Mouse (Mus musculus) hematopoietic stem cell, adult 5-6 weeks (primary cell): Measurements from ENCODE around the gene Map10. TPM values are rescaled to one million over a fixed set of nuclear protein-coding genes. Genes with fewer than 3 reads are reported as not detected.

Experiments
- ATAC-seq, 2 experiments: fragments of 125-278 bp in 1 of 2; replicated peaks in 1 of 2; 2 replicates each; pipeline ENCODE4 v1.8.0; 2016 to 2017; ENCODE audit warnings: inconsistent platforms in 2 of 2, mild to moderate bottlenecking in 2 of 2, moderate number of reproducible peaks in 2 of 2, low read depth in 1 of 2, moderate TSS enrichment in 1 of 2; ENCODE audit not compliant: low FRiP score in 2 of 2, poor library complexity in 2 of 2, severe bottlenecking in 2 of 2, insufficient read depth in 1 of 2, low TSS enrichment in 1 of 2
- total RNA-seq: library from RNA; stranded (forward); fragments of 172-1452, 232-1000 nt; gene quantifications from 2 replicates; pipeline ENCODE4 v1.2.3, GENCODE M21; 2017

Gene Map10
- total RNA-seq, 1 experiment from 2014 or later, result 1.0 TPM

- ATAC-seq, result no peak
These were observed 26.3 kb downstream of the Map10 start for GRCm38 (mm10) chr8:125695951-125696350.

GRCm38 (mm10) chr8:125699391-125700025 lies 29.9 kb downstream of the Map10 start:
- ATAC-seq, result no peak; a peak in 1 of 4 replicates

GRCm38 (mm10) chr8:125700407-125700806 lies 30.8 kb downstream of the Map10 start:
- ATAC-seq, result no peak

GRCm38 (mm10) chr8:125702868-125703473 lies 33.4 kb downstream of the Map10 start:
- no peak for ATAC-seq

GRCm38 (mm10) chr8:125704434-125704833 lies 34.8 kb downstream of the Map10 start:
- ATAC-seq, result no peak

- ATAC-seq, result no peak
These were observed 36.2 kb downstream of the Map10 start for GRCm38 (mm10) chr8:125705816-125706215.

- no peak for ATAC-seq
These were observed 39.6 kb downstream of the Map10 start for GRCm38 (mm10) chr8:125709171-125709570.

GRCm38 (mm10) chr8:125711514-125711913 lies 41.9 kb downstream of the Map10 start:
- no peak; a peak in 1 of 4 replicates for ATAC-seq

GRCm38 (mm10) chr8:125716211-125716610 lies 46.6 kb downstream of the Map10 start:
- no peak for ATAC-seq

GRCm38 (mm10) chr8:125716613-125717012 lies 47.0 kb downstream of the Map10 start:
- no peak for ATAC-seq

- ATAC-seq, result no peak; a peak in 1 of 4 replicates
These were observed 49.3 kb downstream of the Map10 start for GRCm38 (mm10) chr8:125718914-125719313.

GRCm38 (mm10) chr8:125722675-125723074 lies 53.1 kb downstream of the Map10 start:
- ATAC-seq, result no peak

Other genes starting within 250 kb of the Map10 start
- gene Sipa1l2, start 100.0 kb upstream of the Map10 start, total RNA-seq, result 0.94 and 2.4 TPM in 2 replicates
- gene Ntpcr, start 60.1 kb downstream of the Map10 start, total RNA-seq, result 26.7 and 31.9 TPM in 2 replicates
- not detected in 2 replicates for gene Pcnx2, start 228.5 kb downstream of the Map10 start, total RNA-seq
- gene Map3k21, start 240.6 kb downstream of the Map10 start, total RNA-seq, result not detected in 2 replicates